Mouse (Mus musculus): Measurements from ENCODE around the gene Usp31.

- TF ChIP-seq CTCF (IDR thresholded peaks at IDR 0.05; ENCODE audit: extremely low read depth, insufficient read depth, insufficient read length, insufficient replicate concordance) = no peak
- no peak for TF ChIP-seq POLR2A (IDR thresholded peaks at IDR 0.05; ENCODE audit: low read depth, low read length)
These were observed 15.2 kb downstream of the Usp31 start for GRCm38 (mm10) chr7:121691803-121692202.

Data from spleen, adult 2 months (tissue).